Mouse (Mus musculus): Measurements from ENCODE around the gene Isca2. TPM values are rescaled to one million over a fixed set of nuclear protein-coding genes. Genes with fewer than 3 reads are reported as not detected.

Gene Isca2
- polyA plus RNA-seq, 1 experiment from 2014 or later, result 123 TPM

DNA sequence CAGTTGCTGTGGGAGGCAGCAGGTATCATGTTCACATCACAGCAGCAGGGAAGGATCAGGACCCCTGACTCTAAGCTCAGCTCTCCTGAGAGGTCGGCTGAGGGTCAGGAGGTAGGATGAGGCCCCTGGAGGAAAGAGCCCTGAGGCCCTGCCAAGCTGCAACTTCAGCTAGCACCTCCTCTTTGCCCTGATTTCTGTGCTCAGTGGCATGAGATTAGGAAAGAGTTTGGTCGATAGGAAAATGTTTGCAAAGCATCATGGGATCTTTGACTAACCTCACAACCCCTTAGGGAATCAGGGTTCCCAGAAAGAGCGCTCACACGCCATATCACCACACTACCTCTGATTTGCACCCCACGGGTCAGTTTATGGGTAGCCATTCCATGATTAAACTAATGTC, 33.7 kb downstream of the Isca2 start:
- Histone ChIP-seq H3K36me3 (ENCODE audit: control insufficient read depth, insufficient read depth, low read length) (no peaks in the 10 kb centered on the region), H3K9ac (ENCODE audit: low read length) (no peak overlapping the region), H3K27ac (ENCODE audit: low read length) (no peak overlapping the region; the same call in 1 of the 2 replicates), H3K4me2 (ENCODE audit: low read depth, low read length) (no peak overlapping the region), H3K4me3 (replicated peaks; ENCODE audit: low read length) (no peak overlapping the region), H3K27me3 (ENCODE audit: control insufficient read depth, insufficient read depth, low read length) (no peaks in the 10 kb centered on the region), H3K4me1 (ENCODE audit: control insufficient read depth, insufficient read depth, low read length) (no peaks in the 10 kb centered on the region), H3K9me3 (replicated peaks; ENCODE audit: control insufficient read depth, low read length) (no peaks in the 10 kb centered on the region)
- WGBS, result 43% methylated on average over 5 of the region's 5 CpGs
- no peak for ATAC-seq (ENCODE audit: insufficient read depth, low FRiP score)

- H3K27ac ChIP-seq (ENCODE audit: low read length), result no peak overlapping the region
- no peak overlapping the region for H3K4me3 ChIP-seq (replicated peaks; ENCODE audit: low read length)
- no peaks in the 10 kb centered on the region for H3K4me1 ChIP-seq (ENCODE audit: control insufficient read depth, insufficient read depth, low read length)
- H3K9me3 ChIP-seq (replicated peaks; ENCODE audit: control insufficient read depth, low read length), result no peaks in the 10 kb centered on the region
- no peaks in the 10 kb centered on the region for H3K27me3 ChIP-seq (ENCODE audit: control insufficient read depth, insufficient read depth, low read length)
- H3K36me3 ChIP-seq (ENCODE audit: control insufficient read depth, insufficient read depth, low read length), result no peaks in the 10 kb centered on the region
- no peak for ATAC-seq (ENCODE audit: insufficient read depth, low FRiP score)
- H3K9ac ChIP-seq (ENCODE audit: low read length), result no peak overlapping the region
- no peak overlapping the region for H3K4me2 ChIP-seq (ENCODE audit: low read depth, low read length)
- 74% methylated on average over 13 of the region's 13 CpGs for WGBS
These were observed 34.3 kb downstream of the Isca2 start for GRCm38 (mm10) chr12:84807351-84807750.

DNA sequence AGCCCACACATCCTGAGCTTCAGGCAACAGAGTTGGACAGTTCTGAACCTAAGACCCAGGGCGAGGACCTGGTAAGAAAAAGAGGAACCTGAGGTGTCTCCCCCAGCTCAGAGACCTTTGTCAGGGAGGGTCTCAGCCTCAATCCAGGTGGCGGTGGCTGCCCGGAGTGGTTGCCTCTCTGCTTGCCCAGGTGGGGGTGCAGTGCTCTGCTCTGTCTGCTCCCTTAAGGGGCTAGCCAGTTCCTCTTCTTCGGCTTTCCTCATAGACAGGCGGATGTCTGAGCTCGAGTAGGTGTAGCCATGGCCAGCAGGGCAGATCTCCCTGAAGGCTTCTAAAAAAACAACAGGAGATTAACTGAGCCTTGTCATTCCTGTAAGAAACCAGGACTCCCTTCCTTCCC, 36.0 kb downstream of the Isca2 start:
- Histone ChIP-seq H3K4me3 (replicated peaks; ENCODE audit: low read length) (no peak overlapping the region), H3K4me2 (ENCODE audit: low read depth, low read length) (no peak overlapping the region), H3K27me3 (ENCODE audit: control insufficient read depth, insufficient read depth, low read length) (no peaks in the 10 kb centered on the region), H3K27ac (ENCODE audit: low read length) (no peak overlapping the region), H3K36me3 (ENCODE audit: control insufficient read depth, insufficient read depth, low read length) (no peaks in the 10 kb centered on the region), H3K9me3 (replicated peaks; ENCODE audit: control insufficient read depth, low read length) (no peaks in the 10 kb centered on the region), H3K4me1 (ENCODE audit: control insufficient read depth, insufficient read depth, low read length) (no peaks in the 10 kb centered on the region), H3K9ac (ENCODE audit: low read length) (no peak overlapping the region)
- 79% methylated on average over 6 of the region's 6 CpGs for WGBS
- ATAC-seq (ENCODE audit: insufficient read depth, low FRiP score), result no peak

DNA sequence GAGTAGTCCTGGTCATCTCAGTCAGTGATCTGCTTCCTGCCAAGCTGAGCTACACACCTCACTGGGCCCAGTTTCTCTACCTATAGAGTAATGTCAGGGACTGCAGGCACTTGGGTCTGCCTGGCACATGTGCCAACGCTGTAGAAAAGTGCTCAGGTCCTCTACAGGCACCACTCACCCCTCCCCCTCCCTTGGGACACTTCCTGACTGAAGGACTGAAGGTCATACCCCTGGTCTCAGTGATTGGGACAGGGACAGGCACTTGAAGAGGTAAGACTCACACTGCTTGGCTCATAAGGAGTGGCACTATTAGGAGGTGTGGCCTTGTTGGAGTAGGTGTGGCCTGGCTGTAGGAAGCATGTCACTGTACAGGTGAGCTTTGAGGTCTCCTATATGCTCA, 37.8 kb downstream of the Isca2 start:
- Histone ChIP-seq H3K9ac (ENCODE audit: low read length) (no peak overlapping the region), H3K4me3 (replicated peaks; ENCODE audit: low read length) (no peak overlapping the region), H3K27ac (ENCODE audit: low read length) (no peak overlapping the region), H3K4me2 (ENCODE audit: low read depth, low read length) (no peak overlapping the region), H3K36me3 (ENCODE audit: control insufficient read depth, insufficient read depth, low read length) (no peaks in the 10 kb centered on the region), H3K27me3 (ENCODE audit: control insufficient read depth, insufficient read depth, low read length) (no peaks in the 10 kb centered on the region), H3K4me1 (ENCODE audit: control insufficient read depth, insufficient read depth, low read length) (no peaks in the 10 kb centered on the region), H3K9me3 (replicated peaks; ENCODE audit: control insufficient read depth, low read length) (no peaks in the 10 kb centered on the region)
- ATAC-seq (ENCODE audit: insufficient read depth, low FRiP score), result no peak
- 59% methylated on average over 1 of the region's 1 CpGs for WGBS

GRCm38 (mm10) chr12:84811510-84811909, 38.5 kb downstream of the Isca2 start:
- no peak overlapping the region for H3K4me2 ChIP-seq (ENCODE audit: low read depth, low read length)
- no peak overlapping the region for H3K9ac ChIP-seq (ENCODE audit: low read length)
- ATAC-seq (ENCODE audit: insufficient read depth, low FRiP score), result no peak
- 62% methylated on average over 4 of the region's 4 CpGs for WGBS
- no peak overlapping the region for H3K27ac ChIP-seq (ENCODE audit: low read length)
- no peaks in the 10 kb centered on the region for H3K27me3 ChIP-seq (ENCODE audit: control insufficient read depth, insufficient read depth, low read length)
- no peaks in the 10 kb centered on the region for H3K36me3 ChIP-seq (ENCODE audit: control insufficient read depth, insufficient read depth, low read length)
- no peaks in the 10 kb centered on the region for H3K4me1 ChIP-seq (ENCODE audit: control insufficient read depth, insufficient read depth, low read length)
- H3K4me3 ChIP-seq (replicated peaks; ENCODE audit: low read length), result no peak overlapping the region
- H3K9me3 ChIP-seq (replicated peaks; ENCODE audit: control insufficient read depth, low read length), result no peaks in the 10 kb centered on the region

- WGBS, result 59% methylated on average over 3 of the region's 3 CpGs
- H3K27me3 ChIP-seq (ENCODE audit: control insufficient read depth, insufficient read depth, low read length), result no peaks in the 10 kb centered on the region
- H3K4me1 ChIP-seq (ENCODE audit: control insufficient read depth, insufficient read depth, low read length), result no peaks in the 10 kb centered on the region
- no peak overlapping the region for H3K9ac ChIP-seq (ENCODE audit: low read length)
- no peak overlapping the region for H3K4me3 ChIP-seq (replicated peaks; ENCODE audit: low read length)
- no peak overlapping the region for H3K4me2 ChIP-seq (ENCODE audit: low read depth, low read length)
- no peaks in the 10 kb centered on the region for H3K9me3 ChIP-seq (replicated peaks; ENCODE audit: control insufficient read depth, low read length)
- H3K36me3 ChIP-seq (ENCODE audit: control insufficient read depth, insufficient read depth, low read length), result no peaks in the 10 kb centered on the region
- no peak overlapping the region for H3K27ac ChIP-seq (ENCODE audit: low read length)
- no peak for ATAC-seq (ENCODE audit: insufficient read depth, low FRiP score)
These were observed 39.0 kb downstream of the Isca2 start for GRCm38 (mm10) chr12:84812004-84812403.

DNA sequence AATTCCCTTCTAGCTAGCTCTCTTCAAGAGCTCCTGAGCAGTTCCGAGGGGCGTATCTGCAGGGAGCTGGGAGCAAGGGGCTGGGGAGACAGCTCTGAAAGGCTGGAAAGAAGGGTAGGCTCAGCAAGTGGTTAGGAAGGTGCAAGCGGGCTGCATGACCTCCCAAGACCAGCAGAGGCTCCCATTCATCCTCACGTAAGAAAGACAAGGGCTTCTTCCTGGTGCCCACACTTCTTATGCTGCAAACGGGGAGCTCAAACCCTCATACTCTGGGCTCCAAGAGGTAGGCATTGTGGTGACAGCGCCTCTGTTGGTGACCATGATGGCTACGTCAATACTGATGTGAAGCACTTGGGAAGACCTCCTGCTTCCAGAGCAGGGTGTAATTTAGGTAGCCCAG, 40.7 kb downstream of the Isca2 start:
- H3K4me2 ChIP-seq (ENCODE audit: low read depth, low read length), result no peak overlapping the region
- no peak overlapping the region for H3K9ac ChIP-seq (ENCODE audit: low read length)
- no peak for ATAC-seq (ENCODE audit: insufficient read depth, low FRiP score)
- no peaks in the 10 kb centered on the region for H3K9me3 ChIP-seq (replicated peaks; ENCODE audit: control insufficient read depth, low read length)
- no peak overlapping the region for H3K4me3 ChIP-seq (replicated peaks; ENCODE audit: low read length)
- 46% methylated on average over 7 of the region's 7 CpGs for WGBS
- no peaks in the 10 kb centered on the region for H3K27me3 ChIP-seq (ENCODE audit: control insufficient read depth, insufficient read depth, low read length)
- peak overlapping the region; percentile 61; the same call in 1 of the 2 replicates for H3K27ac ChIP-seq (ENCODE audit: low read length)
- no peaks in the 10 kb centered on the region for H3K4me1 ChIP-seq (ENCODE audit: control insufficient read depth, insufficient read depth, low read length)
- no peaks in the 10 kb centered on the region for H3K36me3 ChIP-seq (ENCODE audit: control insufficient read depth, insufficient read depth, low read length)

DNA sequence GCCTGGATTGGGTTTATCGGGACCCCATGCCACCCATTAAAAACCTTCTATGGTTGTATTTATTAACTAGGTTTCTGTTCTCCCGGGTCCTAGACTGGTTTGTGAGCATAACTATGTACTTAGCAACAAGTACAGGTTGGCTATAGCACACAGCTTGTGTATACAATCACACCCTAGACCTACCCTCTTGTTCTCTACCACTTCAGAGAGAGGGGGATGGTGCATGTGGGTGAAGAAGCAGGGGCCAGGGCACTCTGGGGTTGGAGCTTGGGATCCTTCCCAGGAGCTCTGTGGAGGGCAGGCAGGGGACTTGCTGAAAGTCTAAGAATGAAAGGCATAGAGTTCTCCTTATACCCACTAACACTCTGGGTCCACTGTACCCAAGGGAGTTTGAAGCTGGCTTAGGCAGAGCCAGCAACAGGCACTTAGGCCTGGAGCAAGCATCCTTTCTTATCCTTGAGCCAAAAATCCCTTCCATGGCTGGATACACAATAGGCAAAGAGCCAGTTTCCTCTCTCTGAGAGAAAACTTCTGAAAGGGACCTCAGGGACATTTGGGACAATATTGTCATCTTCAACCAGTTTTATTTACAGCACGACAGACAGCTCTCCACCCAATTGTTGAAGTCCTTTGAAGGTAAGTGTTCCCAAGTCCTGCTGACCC, 41.7 kb downstream of the Isca2 start:
- peak overlapping the region; percentile 61; the same call in 1 of the 2 replicates for H3K27ac ChIP-seq (ENCODE audit: low read length)
- 51% methylated on average over 3 of the region's 3 CpGs for WGBS
- peak; percentile 89 for ATAC-seq (ENCODE audit: insufficient read depth, low FRiP score)

DNA sequence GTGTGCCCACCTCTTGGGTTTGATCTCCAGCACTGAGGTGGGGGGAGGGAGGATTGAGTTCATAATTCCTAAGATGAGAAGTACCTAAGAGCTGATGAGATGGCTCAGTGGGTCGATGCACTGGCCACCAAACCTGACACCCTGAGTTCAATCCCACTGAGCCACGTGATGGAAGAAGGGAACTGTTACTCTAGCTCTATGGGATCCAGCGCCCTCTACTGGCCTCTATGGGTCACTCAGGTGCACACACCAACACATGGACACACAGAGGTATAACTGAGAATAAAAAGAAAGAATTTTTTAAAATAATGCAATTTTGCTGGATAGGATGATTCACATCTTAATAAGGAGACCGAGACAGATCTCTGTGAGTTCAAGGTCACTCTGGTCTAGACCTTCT, 45.4 kb downstream of the Isca2 start:
- Histone ChIP-seq H3K27me3 (ENCODE audit: control insufficient read depth, insufficient read depth, low read length) (no peaks in the 10 kb centered on the region), H3K4me1 (ENCODE audit: control insufficient read depth, insufficient read depth, low read length) (no peaks in the 10 kb centered on the region), H3K9ac (ENCODE audit: low read length) (no peak overlapping the region), H3K36me3 (ENCODE audit: control insufficient read depth, insufficient read depth, low read length) (no peaks in the 10 kb centered on the region), H3K27ac (ENCODE audit: low read length) (no peak overlapping the region), H3K4me2 (ENCODE audit: low read depth, low read length) (no peak overlapping the region), H3K4me3 (replicated peaks; ENCODE audit: low read length) (no peak overlapping the region), H3K9me3 (replicated peaks; ENCODE audit: control insufficient read depth, low read length) (no peaks in the 10 kb centered on the region)
- WGBS, result 60% methylated on average over 4 of the region's 4 CpGs
- ATAC-seq (ENCODE audit: insufficient read depth, low FRiP score), result no peak

More for the DNA sequence above, 41.7 kb downstream of the Isca2 start:
- no peak overlapping the region for H3K4me3 ChIP-seq (replicated peaks; ENCODE audit: low read length)
- H3K9ac ChIP-seq (ENCODE audit: low read length), result no peak overlapping the region
- no peaks in the 10 kb centered on the region for H3K4me1 ChIP-seq (ENCODE audit: control insufficient read depth, insufficient read depth, low read length)
- H3K4me2 ChIP-seq (ENCODE audit: low read depth, low read length), result no peak overlapping the region
- no peaks in the 10 kb centered on the region for H3K27me3 ChIP-seq (ENCODE audit: control insufficient read depth, insufficient read depth, low read length)
- H3K36me3 ChIP-seq (ENCODE audit: control insufficient read depth, insufficient read depth, low read length), result no peaks in the 10 kb centered on the region
- H3K9me3 ChIP-seq (replicated peaks; ENCODE audit: control insufficient read depth, low read length), result no peaks in the 10 kb centered on the region
